Mouse (Mus musculus) embryonic facial prominence, embryonic 14.5 days (tissue): ENCODE measurements around the gene Per2. TPM values are rescaled to one million over a fixed set of nuclear protein-coding genes. Genes with fewer than 3 reads are reported as not detected.
A peak's percentile ranks its signal among the peaks of the same experiment; 100 is the strongest.

ENCODE experiments used
- ATAC-seq: fragments of 200-750 bp; cut with Nextera tagmentation; 2 replicates; pipeline ENCODE4 v1.8.0; 2017; ENCODE audit warnings: low read depth, moderate number of reproducible peaks, moderate TSS enrichment
- DNase-seq: peaks from one replicate; pipeline ENCODE4 v3.0.0-alpha.2; 2015; ENCODE audit warnings: low spot score
- H3K27ac ChIP-seq: fragments of 300-500 bp; sonication (generic); replicated peaks from 2 replicates; pipeline ENCODE4 v1.5.1; 2014; ENCODE audit warnings: low read depth, mild to moderate bottlenecking, low read length, moderate library complexity
- H3K27me3 ChIP-seq: fragments of 300-500 bp; sonication (generic); replicated peaks from 2 replicates; pipeline ENCODE4 v1.6.1; 2014; ENCODE audit warnings: low read length; ENCODE audit not compliant: control insufficient read depth, insufficient read depth
- H3K36me3 ChIP-seq: fragments of 300-500 bp; sonication (generic); 2 replicates; pipeline ENCODE4 v1.6.1; 2014; ENCODE audit warnings: low read length, mixed read lengths; ENCODE audit not compliant: control insufficient read depth, insufficient read depth
- H3K4me1 ChIP-seq: fragments of 300-500 bp; sonication (generic); 2 replicates; pipeline ENCODE4 v1.6.1; 2014; ENCODE audit warnings: antibody characterized with exemption, low read length; ENCODE audit not compliant: control insufficient read depth, insufficient read depth
- H3K4me2 ChIP-seq: fragments of 300-500 bp; sonication (generic); 2 replicates; pipeline ENCODE4 v1.6.1; 2014; ENCODE audit warnings: low read depth, mild to moderate bottlenecking, low read length, moderate library complexity, mixed read lengths
- H3K4me3 ChIP-seq: fragments of 300-500 bp; sonication (generic); 2 replicates; pipeline ENCODE4 v1.5.1; 2014; ENCODE audit warnings: low read depth, mild to moderate bottlenecking, low read length
- H3K9ac ChIP-seq: fragments of 300-500 bp; sonication (generic); 2 replicates; pipeline ENCODE4 v1.6.1; 2014; ENCODE audit warnings: low read depth, mild to moderate bottlenecking, low read length, moderate library complexity, mixed read lengths
- H3K9me3 ChIP-seq: fragments of 300-500 bp; sonication (generic); 2 replicates; pipeline ENCODE4 v1.6.1; 2016; ENCODE audit warnings: low read length; ENCODE audit not compliant: control insufficient read depth
- WGBS: fragments of 180-500 bp; shearing (Covaris S2); extraction: QIAGEN DNeasy Blood & Tissue Kit; methylation state at CpG from one replicate; pipeline ENCODE4 v1.1.7; 2014; 5-methylcytosine and 5-hydroxymethylcytosine counted together
- polyA plus RNA-seq: library from polyadenylated mRNA; unstranded; fragments of >200 nt; fragmentation: Nextera tagmentation; extraction: Ambion mirVana; gene quantifications from 2 replicates; pipeline ENCODE4 v1.2.1, GENCODE M21; 2014

Gene Per2
- polyA plus RNA-seq, 1 experiment from 2014 or later: 4.7 TPM

- no peak for ATAC-seq
- Histone ChIP-seq H3K4me2 (peak overlapping the region; percentile 21; the same call in 1 of the 2 replicates), H3K4me3 (no peak overlapping the region), H3K9ac (peak overlapping the region; percentile 34; the same call in 1 of the 2 replicates), H3K27me3 (no peaks in the 10 kb centered on the region), H3K9me3 (no peaks in the 10 kb centered on the region), H3K4me1 (peaks cover 32% of the 10 kb centered on the region), H3K36me3 (no peaks in the 10 kb centered on the region), H3K27ac (peak overlapping the region; percentile 65)
- peak; percentile 77 for DNase-seq
- 38% methylated on average over 11 of the region's 11 CpGs for WGBS
Measured at GRCm38 (mm10) chr1:91456301-91456801, 2.8 kb downstream of the Per2 start.

- 0 out of 2 replicates have a peak overlapping the region, but pooled peaks have one; percentile 21 for H3K4me2 ChIP-seq
- H3K9ac ChIP-seq: peak overlapping the region; percentile 34; the same call in 1 of the 2 replicates
- no peak for DNase-seq
Measured at GRCm38 (mm10) chr1:91455661-91456161, 3.4 kb downstream of the Per2 start.

GRCm38 (mm10) chr1:91454927-91455326 lies 4.2 kb downstream of the Per2 start:
- WGBS: 94% methylated on average over 3 of the region's 3 CpGs
- H3K27me3 ChIP-seq: no peaks in the 10 kb centered on the region
- H3K27ac ChIP-seq: no peak overlapping the region
- no peaks in the 10 kb centered on the region for H3K9me3 ChIP-seq
- no peak overlapping the region for H3K9ac ChIP-seq
- ATAC-seq (no peak), DNase-seq (no peak)
- H3K36me3 ChIP-seq: no peaks in the 10 kb centered on the region
- H3K4me3 ChIP-seq: no peak overlapping the region
- peaks cover 32% of the 10 kb centered on the region for H3K4me1 ChIP-seq
- no peak overlapping the region for H3K4me2 ChIP-seq

More at GRCm38 (mm10) chr1:91455661-91456161, 3.4 kb downstream of the Per2 start:
- Histone ChIP-seq H3K27ac (peak overlapping the region; percentile 65), H3K4me3 (no peak overlapping the region), H3K36me3 (no peaks in the 10 kb centered on the region), H3K9me3 (no peaks in the 10 kb centered on the region), H3K4me1 (peaks cover 32% of the 10 kb centered on the region), H3K27me3 (no peaks in the 10 kb centered on the region)
- no peak for ATAC-seq
- WGBS: 37% methylated on average over 7 of the region's 7 CpGs

- H3K9me3 ChIP-seq: no peaks in the 10 kb centered on the region
- H3K4me1 ChIP-seq: peaks cover 32% of the 10 kb centered on the region
- ATAC-seq: no peak
- 80% methylated on average over 3 of the region's 3 CpGs for WGBS
- H3K9ac ChIP-seq: no peak overlapping the region
- DNase-seq: no peak
- H3K4me2 ChIP-seq: no peak overlapping the region
- no peaks in the 10 kb centered on the region for H3K36me3 ChIP-seq
- H3K27me3 ChIP-seq: no peaks in the 10 kb centered on the region
- H3K4me3 ChIP-seq: no peak overlapping the region
- no peak overlapping the region for H3K27ac ChIP-seq
Measured at GRCm38 (mm10) chr1:91454366-91454765, 4.8 kb downstream of the Per2 start.

- H3K36me3 ChIP-seq: 0 out of 2 replicates have a peak, but pooled peaks cover 1% of the 10 kb centered on the region
- H3K27me3 ChIP-seq: no peaks in the 10 kb centered on the region
- WGBS: 80% methylated on average over 9 of the region's 9 CpGs
- no peak overlapping the region for H3K4me3 ChIP-seq
- DNase-seq (no peak), ATAC-seq (no peak)
- H3K27ac ChIP-seq: no peak overlapping the region
- H3K4me1 ChIP-seq: peaks cover 32% of the 10 kb centered on the region
- no peaks in the 10 kb centered on the region for H3K9me3 ChIP-seq
- H3K9ac ChIP-seq: no peak overlapping the region
- no peak overlapping the region for H3K4me2 ChIP-seq
Measured at GRCm38 (mm10) chr1:91453932-91454331, 5.2 kb downstream of the Per2 start.

- Histone ChIP-seq H3K27ac (no peak overlapping the region), H3K27me3 (no peaks in the 10 kb centered on the region), H3K9ac (no peak overlapping the region), H3K4me2 (no peak overlapping the region), H3K4me1 (peaks cover 15% of the 10 kb centered on the region), H3K9me3 (peaks cover 8% of the 10 kb centered on the region; the same call in 1 of the 2 replicates), H3K4me3 (no peak overlapping the region), H3K36me3 (peaks cover 17% of the 10 kb centered on the region; the same call in 1 of the 2 replicates)
- DNase-seq (no peak), ATAC-seq (no peak)
- WGBS: 61% methylated on average over 5 of the region's 5 CpGs
Measured at GRCm38 (mm10) chr1:91451547-91452084, 7.5 kb downstream of the Per2 start.

GRCm38 (mm10) chr1:91450851-91451250 lies 8.3 kb downstream of the Per2 start:
- no peak overlapping the region for H3K9ac ChIP-seq
- 83% methylated on average over 5 of the region's 5 CpGs for WGBS
- peaks cover 17% of the 10 kb centered on the region; the same call in 1 of the 2 replicates for H3K36me3 ChIP-seq
- no peak overlapping the region for H3K27ac ChIP-seq
- H3K4me3 ChIP-seq: no peak overlapping the region
- DNase-seq (no peak), ATAC-seq (no peak)
- no peaks in the 10 kb centered on the region for H3K27me3 ChIP-seq
- H3K9me3 ChIP-seq: peaks cover 8% of the 10 kb centered on the region; the same call in 1 of the 2 replicates
- H3K4me2 ChIP-seq: no peak overlapping the region
- H3K4me1 ChIP-seq: peaks cover 10% of the 10 kb centered on the region

- Histone ChIP-seq H3K9me3 (peaks cover 8% of the 10 kb centered on the region; the same call in 1 of the 2 replicates), H3K9ac (no peak overlapping the region), H3K4me1 (0 out of 2 replicates have a peak, but pooled peaks cover 4% of the 10 kb centered on the region), H3K4me3 (no peak overlapping the region), H3K4me2 (no peak overlapping the region), H3K27ac (no peak overlapping the region), H3K27me3 (no peaks in the 10 kb centered on the region), H3K36me3 (peaks cover 23% of the 10 kb centered on the region; the same call in 1 of the 2 replicates)
- no peak for ATAC-seq
- WGBS: 96% methylated on average over 10 of the region's 10 CpGs
- no peak for DNase-seq
Measured at GRCm38 (mm10) chr1:91448688-91449087, 10.4 kb downstream of the Per2 start.
